In the genomic region with DNA sequence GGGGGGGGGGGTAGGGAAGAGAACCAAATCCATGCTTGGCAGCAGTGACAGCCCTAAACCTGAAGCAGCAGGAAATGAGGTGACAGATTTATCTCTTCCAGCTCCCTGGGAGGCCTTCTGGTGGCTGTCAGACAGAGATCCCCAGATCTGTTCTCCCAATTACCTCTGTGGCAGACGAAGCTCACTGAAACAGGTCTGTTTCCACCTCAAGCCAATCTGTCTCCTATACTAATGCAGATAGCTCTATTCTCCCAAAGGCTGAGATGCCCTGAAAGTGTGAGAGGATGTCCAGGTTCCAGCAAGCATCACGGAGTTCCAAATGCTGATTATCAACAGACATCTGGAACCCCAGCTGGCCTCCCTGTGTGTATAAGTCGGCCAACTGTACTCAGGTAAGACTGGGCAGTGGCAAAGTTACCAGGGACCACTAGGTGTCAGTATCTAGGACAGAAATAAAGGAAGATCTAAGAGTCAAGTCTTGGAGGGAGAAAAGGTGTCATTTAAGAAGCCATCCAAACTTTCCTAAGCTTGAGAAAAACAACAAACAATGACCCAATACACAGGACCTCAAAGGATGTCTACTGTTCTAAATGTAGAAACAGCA, we compare ENCODE assay signal across 15 mouse cellular contexts.
DNase-seq lines count a peak whose midpoint lies in the region; ATAC-seq and TF ChIP-seq lines count a peak whose summit lies in the region.
"Had no signal": no experiment of that assay in that cellular context is flagged by ENCODE, and none has a peak within 500 bp of the region (broad histone marks: within the 10 kb centered on the region; RNA-seq: fewer than 3 reads in every experiment).

No protein-coding gene starts in this region.

- no peak overlapping the region for H3K4me3 ChIP-seq in embryonic facial prominence, embryonic 11.5 days (ENCODE audit: low read depth, low read length)
- H3K4me3 ChIP-seq in embryonic facial prominence, embryonic 10.5 days, result no peak overlapping the region
- no peak overlapping the region for H3K4me3 ChIP-seq in layer of hippocampus, adult 2 months
- H3K4me3 ChIP-seq in E14TG2a.4 (replicated peaks; ENCODE audit: low read length), result no peak overlapping the region
- H3K4me3 ChIP-seq: erythroblast, embryonic 14.5 days; heart, embryonic 15.5 days; liver, embryonic 15.5 days; megakaryocyte, embryonic 14.5 days had no signal

- no peaks in the 10 kb centered on the region for H3K27me3 ChIP-seq in embryonic facial prominence, embryonic 11.5 days (ENCODE audit: control insufficient read depth, insufficient read depth, low read length)
- H3K27me3 ChIP-seq in embryonic facial prominence, embryonic 10.5 days (replicated peaks; ENCODE audit: low read depth, poor library complexity, severe bottlenecking), result no peaks in the 10 kb centered on the region
- H3K27me3 ChIP-seq in E14TG2a.4 (ENCODE audit: insufficient read depth, low read length), result no peaks in the 10 kb centered on the region
- H3K27me3 ChIP-seq: liver, embryonic 15.5 days; megakaryocyte, embryonic 14.5 days had no signal

- no peaks in the 10 kb centered on the region for H3K36me3 ChIP-seq in embryonic facial prominence, embryonic 11.5 days (replicated peaks; ENCODE audit: control insufficient read depth, insufficient read depth, low read depth, low read length)
- H3K36me3 ChIP-seq in embryonic facial prominence, embryonic 10.5 days (replicated peaks), result no peaks in the 10 kb centered on the region
- H3K36me3 ChIP-seq in E14TG2a.4 (ENCODE audit: insufficient read depth, low read length), result no peaks in the 10 kb centered on the region
- H3K36me3 ChIP-seq: heart, embryonic 15.5 days; liver, embryonic 15.5 days had no signal

- peak; percentile 64 for TF ChIP-seq CTCF in layer of hippocampus, adult 2 months (conservative IDR thresholded peaks at IDR 0.05)
- TF ChIP-seq CTCF in E14TG2a.4 (conservative IDR thresholded peaks at IDR 0.05; ENCODE audit: low read length), result peak; percentile 33

- DNase-seq in embryonic facial prominence, embryonic 11.5 days (ENCODE audit: low spot score), result peak; percentile 21
- no peak for DNase-seq in embryonic facial prominence, embryonic 10.5 days (ENCODE audit: low spot score)
- no peak for DNase-seq in layer of hippocampus, adult 2 months (ENCODE audit: low spot score in 2 of 2)
- DNase-seq in layer of hippocampus, postnatal 10 days (ENCODE audit: low spot score in 2 of 2), result no peak
- peak; percentile 27 for DNase-seq in embryo, embryonic 10.5 days (ENCODE audit: low spot score)
- DNase-seq in Muller cell, postnatal 12 days (ENCODE audit: inconsistent ontology term), result no peak
- DNase-seq in neural tube, embryonic 10.5 days (ENCODE audit: extremely low spot score, low spot score), result no peak
- DNase-seq: gastrocnemius, postnatal 10 days; right cerebral cortex, postnatal 14 days; thymus, postnatal 36 days had no signal

- H3K9me3 ChIP-seq in embryonic facial prominence, embryonic 11.5 days (replicated peaks; ENCODE audit: control insufficient read depth, low read length), result no peaks in the 10 kb centered on the region
- no peaks in the 10 kb centered on the region for H3K9me3 ChIP-seq in embryonic facial prominence, embryonic 10.5 days
- no peaks in the 10 kb centered on the region for H3K9me3 ChIP-seq in E14TG2a.4 (ENCODE audit: low read length)
- H3K9me3 ChIP-seq: heart, embryonic 15.5 days; liver, embryonic 15.5 days; megakaryocyte, embryonic 14.5 days had no signal

- H3K9ac ChIP-seq in embryonic facial prominence, embryonic 11.5 days (replicated peaks; ENCODE audit: low read length), result no peak overlapping the region
- H3K9ac ChIP-seq: heart, embryonic 15.5 days; liver, embryonic 15.5 days had no signal

- 59% methylated on average over 3 of the region's 3 CpGs for WGBS in embryonic facial prominence, embryonic 11.5 days
- WGBS in embryonic facial prominence, embryonic 10.5 days, result 61% methylated on average over 3 of the region's 3 CpGs

- no peak for ATAC-seq in embryonic facial prominence, embryonic 11.5 days (replicated peaks; ENCODE audit: insufficient number of reproducible peaks, low FRiP score, low TSS enrichment, low read depth)

- no peak overlapping the region for H3K27ac ChIP-seq in embryonic facial prominence, embryonic 11.5 days (replicated peaks; ENCODE audit: low read depth, low read length)
- H3K27ac ChIP-seq in embryonic facial prominence, embryonic 10.5 days (replicated peaks), result no peak overlapping the region
- H3K27ac ChIP-seq in layer of hippocampus, adult 2 months, result peak overlapping the region; percentile 7; the same call in 1 of the 2 replicates
- H3K27ac ChIP-seq: heart, embryonic 15.5 days; liver, embryonic 15.5 days had no signal

- H3K4me1 ChIP-seq in embryonic facial prominence, embryonic 11.5 days (ENCODE audit: control insufficient read depth, insufficient read depth, low read length), result no peaks in the 10 kb centered on the region
- peaks cover 6% of the 10 kb centered on the region for H3K4me1 ChIP-seq in embryonic facial prominence, embryonic 10.5 days
- H3K4me1 ChIP-seq in E14TG2a.4 (replicated peaks; ENCODE audit: low read depth, low read length), result peaks cover 8% of the 10 kb centered on the region; the same call in 1 of the 2 replicates
- H3K4me1 ChIP-seq: liver, embryonic 15.5 days; megakaryocyte, embryonic 14.5 days had no signal

- no peak overlapping the region for H3K4me2 ChIP-seq in embryonic facial prominence, embryonic 11.5 days (ENCODE audit: low read depth, low read length)
- H3K4me2 ChIP-seq: heart, embryonic 15.5 days; liver, embryonic 15.5 days had no signal

Comparison
In these comparisons a context has a peak if more than half of its experiments do, and no peak if none do; other contexts are left out.
1. DNase-seq: peak in embryonic facial prominence, embryonic 11.5 days (single experiment) and embryo, embryonic 10.5 days (single experiment); none in embryonic facial prominence, embryonic 10.5 days (single experiment), layer of hippocampus, adult 2 months (0 of 2), layer of hippocampus, postnatal 10 days (0 of 2), Muller cell, postnatal 12 days (single experiment) and neural tube, embryonic 10.5 days (single experiment).